Mouse (Mus musculus) stomach, postnatal 0 days (tissue): ENCODE measurements around the gene Fam83d.

Experiments used
- CTCF ChIP-seq: IDR thresholded peaks from 2 replicates; pipeline ENCODE4 v1.5.1; 2016; ENCODE audit warnings: antibody characterized with exemption, low read depth, mild to moderate bottlenecking, moderate library complexity
- EP300 ChIP-seq: optimal IDR thresholded peaks from 2 replicates; pipeline ENCODE3; 2016; ENCODE audit warnings: antibody characterized with exemption

DNA sequence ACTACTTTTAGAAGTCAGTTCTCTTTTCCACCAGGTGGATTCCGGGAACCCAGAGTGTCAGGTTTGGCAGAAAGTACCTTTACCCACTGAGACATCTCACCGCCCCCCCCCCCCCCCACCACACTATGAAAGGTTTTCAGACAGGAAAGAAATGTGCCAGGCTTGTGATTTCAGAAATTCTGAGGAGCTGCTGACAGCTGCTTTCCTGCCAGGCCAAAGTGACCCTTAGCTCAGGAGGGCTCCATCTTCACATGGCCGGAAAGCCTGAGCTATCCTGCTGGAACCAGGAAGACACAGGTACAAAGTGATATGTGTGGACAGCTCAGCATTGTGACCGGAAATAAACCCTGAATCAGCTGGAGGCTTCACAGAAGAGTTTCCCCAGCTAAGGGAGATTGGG is 45.8 kb upstream of the Fam83d start:
- TF ChIP-seq CTCF = no peak
- no peak for TF ChIP-seq EP300
